ENCODE assay signal across 26 mouse cellular contexts in genomic region chr11:51364353-51364752, GRCm38 (mm10).
"Had no signal": no experiment of that assay in that cellular context is flagged by ENCODE, and none has a peak within 500 bp of the region (broad histone marks: within the 10 kb centered on the region; RNA-seq: fewer than 3 reads in every experiment).

No protein-coding gene starts in this region.

- H3K4me1 ChIP-seq: embryonic facial prominence, embryonic 12.5 days; embryonic facial prominence, embryonic 13.5 days; embryonic facial prominence, embryonic 15.5 days; forebrain, embryonic 10.5 days; forebrain, embryonic 12.5 days; forebrain, embryonic 13.5 days; forebrain, embryonic 15.5 days had no signal

- H3K4me3 ChIP-seq: embryonic facial prominence, embryonic 10.5 days; embryonic facial prominence, embryonic 12.5 days; embryonic facial prominence, embryonic 13.5 days; embryonic facial prominence, embryonic 15.5 days; erythroblast, embryonic 14.5 days; forebrain, embryonic 10.5 days; forebrain, embryonic 12.5 days; forebrain, embryonic 13.5 days; forebrain, embryonic 15.5 days; gastrocnemius, adult 2 months; heart, adult 2 months; heart, embryonic 10.5 days; heart, embryonic 12.5 days had no signal

- H3K9ac ChIP-seq: embryonic facial prominence, embryonic 12.5 days; embryonic facial prominence, embryonic 13.5 days; embryonic facial prominence, embryonic 15.5 days; forebrain, embryonic 12.5 days; forebrain, embryonic 13.5 days; forebrain, embryonic 15.5 days; forebrain, postnatal 0 days; heart, embryonic 12.5 days had no signal

- ATAC-seq: forebrain, embryonic 13.5 days; forebrain, embryonic 14.5 days; forebrain, embryonic 15.5 days; forebrain, embryonic 16.5 days; forebrain, postnatal 0 days had no signal

- H3K27ac ChIP-seq: embryonic facial prominence, embryonic 10.5 days; embryonic facial prominence, embryonic 12.5 days; embryonic facial prominence, embryonic 13.5 days; embryonic facial prominence, embryonic 15.5 days; forebrain, embryonic 10.5 days; forebrain, embryonic 12.5 days; forebrain, embryonic 13.5 days; forebrain, embryonic 15.5 days; gastrocnemius, adult 2 months; heart, adult 2 months; heart, embryonic 10.5 days had no signal

- H3K9me3 ChIP-seq: embryonic facial prominence, embryonic 12.5 days; embryonic facial prominence, embryonic 13.5 days; embryonic facial prominence, embryonic 15.5 days; forebrain, embryonic 10.5 days; forebrain, embryonic 12.5 days; forebrain, embryonic 13.5 days; forebrain, embryonic 15.5 days; heart, embryonic 12.5 days had no signal

- H3K36me3 ChIP-seq: embryonic facial prominence, embryonic 12.5 days; embryonic facial prominence, embryonic 13.5 days; embryonic facial prominence, embryonic 15.5 days; forebrain, embryonic 10.5 days; forebrain, embryonic 12.5 days; forebrain, embryonic 15.5 days; heart, embryonic 10.5 days; heart, embryonic 12.5 days had no signal

- H3K4me2 ChIP-seq: embryonic facial prominence, embryonic 12.5 days; embryonic facial prominence, embryonic 13.5 days; embryonic facial prominence, embryonic 15.5 days; forebrain, embryonic 12.5 days; forebrain, embryonic 13.5 days; forebrain, embryonic 15.5 days; heart, embryonic 12.5 days had no signal

- DNase-seq: cerebellum, postnatal 10 days; cerebellum, postnatal 14 days; cerebellum, postnatal 25 days; cerebellum, postnatal 36 days; embryo, embryonic 11 days; forebrain, postnatal 0 days; gastrocnemius, adult 2 months; gastrocnemius, postnatal 10 days; gastrocnemius, postnatal 14 days; gastrocnemius, postnatal 25 days; gastrocnemius, postnatal 36 days; heart, adult 18-20 months had no signal

- H3K27me3 ChIP-seq: embryonic facial prominence, embryonic 12.5 days; embryonic facial prominence, embryonic 15.5 days; forebrain, embryonic 12.5 days; forebrain, embryonic 13.5 days; forebrain, embryonic 15.5 days; heart, embryonic 12.5 days had no signal
